Mouse (Mus musculus) CD4-positive, CD25-positive, alpha-beta regulatory T cell, adult 2 months (primary cell): ENCODE results near the gene Foxg1.

Experiments
- DNase-seq: peaks from one replicate; pipeline ENCODE4 v3.0.0-alpha.2; 2012; ENCODE audit warnings: low read depth, low spot score

Foxg1 gene

GRCm38 (mm10) chr12:49385631-49385990, 3.2 kb downstream of the Foxg1 start:
- no peak for DNase-seq

- no peak for DNase-seq
Observed at GRCm38 (mm10) chr12:49386081-49386805, 3.8 kb downstream of the Foxg1 start.

- no peak for DNase-seq
Observed at GRCm38 (mm10) chr12:49387856-49388598, 5.6 kb downstream of the Foxg1 start.

GRCm38 (mm10) chr12:49389666-49390065, 7.2 kb downstream of the Foxg1 start:
- no peak for DNase-seq

GRCm38 (mm10) chr12:49390257-49390656, 7.8 kb downstream of the Foxg1 start:
- no peak for DNase-seq

GRCm38 (mm10) chr12:49390926-49391304, 8.5 kb downstream of the Foxg1 start:
- no peak for DNase-seq

- DNase-seq, result no peak
Observed at GRCm38 (mm10) chr12:49391305-49392040, 9.0 kb downstream of the Foxg1 start.

- DNase-seq, result no peak
Observed at GRCm38 (mm10) chr12:49392041-49392390, 9.6 kb downstream of the Foxg1 start.

GRCm38 (mm10) chr12:49392876-49393275, 10.4 kb downstream of the Foxg1 start:
- no peak for DNase-seq

GRCm38 (mm10) chr12:49393639-49394038, 11.2 kb downstream of the Foxg1 start:
- DNase-seq, result no peak

GRCm38 (mm10) chr12:49394181-49394580, 11.7 kb downstream of the Foxg1 start:
- DNase-seq, result no peak

GRCm38 (mm10) chr12:49394836-49395235, 12.4 kb downstream of the Foxg1 start:
- DNase-seq, result no peak

GRCm38 (mm10) chr12:49395969-49396368, 13.5 kb downstream of the Foxg1 start:
- DNase-seq, result no peak

GRCm38 (mm10) chr12:49396776-49397175, 14.3 kb downstream of the Foxg1 start:
- DNase-seq, result no peak

- DNase-seq, result no peak
Observed at GRCm38 (mm10) chr12:49397443-49398162, 15.1 kb downstream of the Foxg1 start.

- no peak for DNase-seq
Observed at GRCm38 (mm10) chr12:49398163-49398540, 15.7 kb downstream of the Foxg1 start.

- DNase-seq, result no peak
Observed at GRCm38 (mm10) chr12:49398636-49399035, 16.2 kb downstream of the Foxg1 start.

GRCm38 (mm10) chr12:49399611-49400010, 17.2 kb downstream of the Foxg1 start:
- no peak for DNase-seq

- DNase-seq, result no peak
Observed at GRCm38 (mm10) chr12:49400036-49400852, 17.8 kb downstream of the Foxg1 start.

GRCm38 (mm10) chr12:49400853-49401118, 18.3 kb downstream of the Foxg1 start:
- no peak for DNase-seq

- no peak for DNase-seq
Observed at GRCm38 (mm10) chr12:49401119-49401795, 18.8 kb downstream of the Foxg1 start.
